Mouse (Mus musculus): Measurements from ENCODE around the gene Srsf5. TPM values are rescaled to one million over a fixed set of nuclear protein-coding genes. Genes with fewer than 3 reads are reported as not detected.

Gene Srsf5
- polyA plus RNA-seq, 1 experiment from 2014 or later: 274 TPM

DNA sequence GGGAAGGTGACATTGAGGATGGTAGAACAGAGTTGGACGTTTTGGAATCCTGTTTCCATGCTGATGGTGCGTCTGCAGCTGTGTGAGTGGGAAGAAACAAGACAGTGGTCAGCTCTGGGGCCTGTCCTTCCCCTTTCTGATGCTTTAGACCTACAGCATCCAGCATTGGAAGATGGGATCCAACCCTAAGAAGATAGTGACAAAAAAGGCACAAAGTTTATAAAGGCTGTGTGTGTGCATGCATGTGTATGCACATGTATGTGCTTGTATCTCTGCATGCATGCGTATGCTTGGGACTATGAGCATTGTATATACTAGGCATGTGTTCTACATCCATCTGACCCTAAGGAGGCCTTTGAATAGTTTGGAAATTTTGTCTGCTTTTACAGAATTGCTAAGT lies 10.7 kb downstream of the Srsf5 start:
- ATAC-seq (no peak), DNase-seq (ENCODE audit: low spot score) (no peak)
- no peaks in the 10 kb centered on the region for H3K27me3 ChIP-seq (replicated peaks; ENCODE audit: control insufficient read depth, insufficient read depth, low read length)
- H3K9ac ChIP-seq (ENCODE audit: low read length): no peak overlapping the region
- no peak overlapping the region for H3K27ac ChIP-seq (ENCODE audit: low read depth, low read length)
- H3K36me3 ChIP-seq (ENCODE audit: control insufficient read depth, insufficient read depth, low read length): peaks cover 67% of the 10 kb centered on the region
- H3K9me3 ChIP-seq (replicated peaks; ENCODE audit: control insufficient read depth, low read length): no peaks in the 10 kb centered on the region
- no peak overlapping the region for H3K4me2 ChIP-seq (ENCODE audit: low read length)
- 93% methylated on average over 3 of the region's 3 CpGs for WGBS
- no peaks in the 10 kb centered on the region for H3K4me1 ChIP-seq (ENCODE audit: control insufficient read depth, insufficient read depth, low read length)
- H3K4me3 ChIP-seq (ENCODE audit: low read depth, low read length): no peak overlapping the region

DNA sequence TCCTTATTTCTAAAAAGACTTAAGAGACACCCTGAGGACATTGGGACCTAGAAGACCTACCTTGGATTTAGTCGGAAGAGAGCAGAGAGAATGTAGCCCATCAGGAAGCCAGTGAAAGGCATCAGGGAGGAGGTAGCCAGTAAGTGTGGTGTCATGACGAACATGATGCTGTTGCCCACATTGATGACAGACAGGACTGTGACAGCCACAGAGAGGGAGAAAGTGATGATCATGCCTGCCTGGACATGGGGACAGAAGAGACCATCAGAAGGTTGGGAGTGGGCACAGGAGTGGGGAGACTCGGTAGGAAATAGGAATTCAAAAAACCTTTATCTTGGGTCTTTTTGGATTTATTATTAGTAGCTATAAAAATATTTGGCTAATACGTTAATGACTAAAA lies 12.7 kb downstream of the Srsf5 start:
- Histone ChIP-seq H3K4me2 (ENCODE audit: low read length) (no peak overlapping the region), H3K27me3 (replicated peaks; ENCODE audit: control insufficient read depth, insufficient read depth, low read length) (no peaks in the 10 kb centered on the region), H3K36me3 (ENCODE audit: control insufficient read depth, insufficient read depth, low read length) (peaks cover 51% of the 10 kb centered on the region), H3K4me3 (ENCODE audit: low read depth, low read length) (no peak overlapping the region), H3K4me1 (ENCODE audit: control insufficient read depth, insufficient read depth, low read length) (no peaks in the 10 kb centered on the region), H3K27ac (ENCODE audit: low read depth, low read length) (no peak overlapping the region), H3K9ac (ENCODE audit: low read length) (no peak overlapping the region), H3K9me3 (replicated peaks; ENCODE audit: control insufficient read depth, low read length) (no peaks in the 10 kb centered on the region)
- 93% methylated on average over 4 of the region's 4 CpGs for WGBS
- no peak for DNase-seq (ENCODE audit: low spot score)
- no peak for ATAC-seq

DNA sequence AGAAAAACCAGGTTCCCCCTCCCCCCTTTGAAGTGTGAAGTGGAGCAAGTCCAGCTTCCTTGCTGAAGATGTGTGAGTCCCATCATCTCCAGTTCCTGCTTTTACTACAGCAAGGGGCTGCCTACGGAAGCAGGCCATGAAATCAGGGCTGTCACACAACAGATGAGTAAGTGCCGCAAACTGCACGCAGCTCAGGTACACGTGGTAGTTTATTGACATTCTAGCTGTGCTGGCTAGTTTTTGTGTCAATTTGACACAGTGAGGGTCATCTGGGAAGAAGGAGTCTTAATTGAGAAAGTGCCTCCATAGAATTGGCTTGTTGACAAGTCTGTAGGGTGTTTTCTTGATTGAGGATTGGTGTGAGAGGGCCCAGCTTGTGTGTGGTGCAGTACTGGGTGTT lies 17.3 kb downstream of the Srsf5 start:
- H3K36me3 ChIP-seq (ENCODE audit: control insufficient read depth, insufficient read depth, low read length): peaks cover 9% of the 10 kb centered on the region
- H3K27me3 ChIP-seq (replicated peaks; ENCODE audit: control insufficient read depth, insufficient read depth, low read length): no peaks in the 10 kb centered on the region
- H3K4me2 ChIP-seq (ENCODE audit: low read length): no peak overlapping the region
- H3K4me3 ChIP-seq (ENCODE audit: low read depth, low read length): no peak overlapping the region
- 85% methylated on average over 4 of the region's 4 CpGs for WGBS
- no peaks in the 10 kb centered on the region for H3K4me1 ChIP-seq (ENCODE audit: control insufficient read depth, insufficient read depth, low read length)
- no peaks in the 10 kb centered on the region for H3K9me3 ChIP-seq (replicated peaks; ENCODE audit: control insufficient read depth, low read length)
- H3K9ac ChIP-seq (ENCODE audit: low read length): no peak overlapping the region
- no peak for ATAC-seq
- no peak for DNase-seq (ENCODE audit: low spot score)
- H3K27ac ChIP-seq (ENCODE audit: low read depth, low read length): no peak overlapping the region

DNA sequence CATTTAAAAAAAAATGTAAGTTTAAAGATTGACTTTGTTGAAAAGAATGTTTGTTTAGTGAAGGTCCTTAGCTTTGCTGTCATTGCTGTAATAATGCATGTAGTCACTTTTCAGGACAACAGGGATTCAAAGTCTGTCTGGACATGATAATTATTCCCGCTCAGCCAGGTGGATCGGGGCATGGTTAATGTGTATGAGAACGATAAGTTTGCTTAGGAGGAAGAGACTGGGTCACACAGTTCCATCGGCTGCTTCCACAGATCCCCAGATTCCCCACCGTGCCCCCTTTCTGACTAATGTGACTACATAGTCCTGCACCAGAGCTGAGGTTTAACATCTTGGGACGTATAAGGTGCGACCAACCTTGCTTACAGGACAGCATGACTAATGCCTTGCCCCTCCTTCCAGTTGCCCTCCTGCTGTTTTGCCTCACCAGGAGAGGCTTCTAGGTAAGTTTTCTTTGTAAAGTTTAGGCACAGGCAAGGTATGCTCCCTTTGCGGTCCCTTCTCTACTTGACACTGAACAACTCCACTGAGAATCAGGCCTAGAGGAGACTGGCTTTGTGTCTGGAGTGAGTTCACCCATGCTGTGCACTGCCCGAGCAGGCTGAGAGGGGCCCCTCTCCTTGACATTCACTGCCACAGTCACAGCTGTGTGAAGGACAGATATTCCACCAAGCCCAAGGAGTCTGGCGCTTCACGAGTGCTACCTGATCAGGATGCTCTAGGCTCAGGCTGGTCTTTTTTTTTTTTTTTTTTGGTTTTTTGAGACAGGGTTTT lies 20.9 kb downstream of the Srsf5 start:
- H3K36me3 ChIP-seq (ENCODE audit: control insufficient read depth, insufficient read depth, low read length): no peaks in the 10 kb centered on the region
- H3K4me3 ChIP-seq (ENCODE audit: low read depth, low read length): no peak overlapping the region
- no peak overlapping the region for H3K4me2 ChIP-seq (ENCODE audit: low read length)
- WGBS: 79% methylated on average over 11 of the region's 11 CpGs
- no peak overlapping the region for H3K27ac ChIP-seq (ENCODE audit: low read depth, low read length)
- no peaks in the 10 kb centered on the region for H3K9me3 ChIP-seq (replicated peaks; ENCODE audit: control insufficient read depth, low read length)
- H3K9ac ChIP-seq (ENCODE audit: low read length): no peak overlapping the region
- no peaks in the 10 kb centered on the region for H3K4me1 ChIP-seq (ENCODE audit: control insufficient read depth, insufficient read depth, low read length)
- no peaks in the 10 kb centered on the region for H3K27me3 ChIP-seq (replicated peaks; ENCODE audit: control insufficient read depth, insufficient read depth, low read length)
- DNase-seq (ENCODE audit: low spot score) (no peak), ATAC-seq (no peak)

DNA sequence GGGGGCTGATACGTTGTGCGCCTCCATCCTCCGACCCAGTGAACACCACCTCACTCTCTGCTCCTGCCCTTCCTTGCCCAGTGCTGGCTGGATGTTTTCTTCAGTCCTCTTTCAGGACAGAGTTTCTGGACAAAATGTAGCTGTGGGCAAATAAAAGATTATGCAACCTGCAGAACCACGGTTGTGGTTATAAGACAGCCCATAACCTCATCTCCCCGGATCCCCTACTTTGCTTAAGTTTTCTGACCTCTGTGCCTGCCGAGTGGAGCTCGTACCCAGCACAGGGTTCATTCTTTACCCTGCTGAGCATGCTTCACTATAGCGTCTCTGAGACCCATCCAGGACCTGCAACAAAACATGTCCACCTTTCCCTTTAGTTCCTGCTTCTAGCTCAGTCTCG lies 22.6 kb downstream of the Srsf5 start:
- H3K36me3 ChIP-seq (ENCODE audit: control insufficient read depth, insufficient read depth, low read length): no peaks in the 10 kb centered on the region
- H3K9me3 ChIP-seq (replicated peaks; ENCODE audit: control insufficient read depth, low read length): no peaks in the 10 kb centered on the region
- H3K27ac ChIP-seq (ENCODE audit: low read depth, low read length): no peak overlapping the region
- no peak for ATAC-seq
- no peak overlapping the region for H3K9ac ChIP-seq (ENCODE audit: low read length)
- no peaks in the 10 kb centered on the region for H3K4me1 ChIP-seq (ENCODE audit: control insufficient read depth, insufficient read depth, low read length)
- no peak overlapping the region for H3K4me2 ChIP-seq (ENCODE audit: low read length)
- H3K4me3 ChIP-seq (ENCODE audit: low read depth, low read length): no peak overlapping the region
- H3K27me3 ChIP-seq (replicated peaks; ENCODE audit: control insufficient read depth, insufficient read depth, low read length): no peaks in the 10 kb centered on the region
- WGBS: 93% methylated on average over 9 of the region's 9 CpGs
- no peak for DNase-seq (ENCODE audit: low spot score)

DNA sequence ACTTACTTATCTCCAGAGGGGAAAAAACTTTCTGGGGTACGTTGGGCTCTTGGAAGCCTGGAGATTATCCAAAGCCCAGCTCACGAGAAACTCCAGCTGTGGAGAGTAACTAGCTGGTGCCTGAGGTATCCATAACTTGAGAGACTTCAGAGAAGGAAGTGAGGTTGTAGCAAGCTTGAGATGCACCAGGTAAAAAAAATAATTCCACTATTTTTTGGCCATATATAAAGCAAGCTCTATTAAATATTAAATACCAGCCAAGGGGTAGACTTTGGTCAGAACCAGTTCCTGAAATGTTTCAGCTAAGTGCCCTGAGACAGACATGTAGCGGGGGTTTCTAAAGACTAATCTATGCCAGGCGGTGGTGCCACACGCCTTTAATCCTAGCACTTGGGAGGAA lies 23.3 kb downstream of the Srsf5 start, which contains the start of gene Slc10a1:
Gene Slc10a1, minus strand, starts transcription at position 101 of the 400 bp plus-strand sequence.
- ATAC-seq: no peak
- WGBS: 90% methylated on average over 5 of the region's 5 CpGs
- H3K4me2 ChIP-seq (ENCODE audit: low read length): no peak within 1 kb of the TSS
- H3K27me3 ChIP-seq (replicated peaks; ENCODE audit: control insufficient read depth, insufficient read depth, low read length): no peaks in the 10 kb centered on the region
- no peaks in the 10 kb centered on the region for H3K9me3 ChIP-seq (replicated peaks; ENCODE audit: control insufficient read depth, low read length)
- no peak for DNase-seq (ENCODE audit: low spot score)
- no peak within 1 kb of the TSS for H3K9ac ChIP-seq (ENCODE audit: low read length)
- H3K36me3 ChIP-seq (ENCODE audit: control insufficient read depth, insufficient read depth, low read length): no peaks in the 10 kb centered on the region
- no peak within 1 kb of the TSS for H3K27ac ChIP-seq (ENCODE audit: low read depth, low read length)
- no peaks in the 10 kb centered on the region for H3K4me1 ChIP-seq (ENCODE audit: control insufficient read depth, insufficient read depth, low read length)
- no peak within 1 kb of the TSS for H3K4me3 ChIP-seq (ENCODE audit: low read depth, low read length)

DNA sequence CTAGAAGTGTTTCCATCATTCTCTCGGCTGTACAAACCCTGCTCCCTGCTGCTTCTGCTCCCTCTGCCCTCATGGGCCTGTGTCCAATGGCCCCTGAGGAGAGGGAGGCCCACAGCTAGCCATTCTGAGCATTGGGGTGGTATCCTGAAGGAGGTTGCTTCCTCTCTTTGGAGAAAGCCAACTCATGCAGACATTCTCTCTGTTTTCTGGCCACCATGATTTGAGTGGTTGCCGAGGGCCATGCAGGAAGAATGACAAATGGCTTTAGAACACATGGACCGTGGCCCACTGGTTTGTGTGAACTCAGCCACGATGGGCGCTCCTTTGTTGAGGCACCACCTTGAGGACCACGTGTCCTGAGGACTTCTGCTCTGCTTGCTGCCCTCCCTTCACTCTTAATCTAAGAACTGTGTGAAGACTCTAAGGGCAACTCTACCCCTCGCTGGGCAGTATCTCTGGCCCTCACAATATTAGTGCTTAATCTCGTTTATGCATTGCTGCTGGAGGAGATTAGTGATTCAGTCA lies 24.9 kb downstream of the Srsf5 start:
- Histone ChIP-seq H3K36me3 (ENCODE audit: control insufficient read depth, insufficient read depth, low read length) (no peaks in the 10 kb centered on the region), H3K4me1 (ENCODE audit: control insufficient read depth, insufficient read depth, low read length) (no peaks in the 10 kb centered on the region), H3K27ac (ENCODE audit: low read depth, low read length) (no peak overlapping the region), H3K4me2 (ENCODE audit: low read length) (no peak overlapping the region), H3K9ac (ENCODE audit: low read length) (no peak overlapping the region), H3K9me3 (replicated peaks; ENCODE audit: control insufficient read depth, low read length) (no peaks in the 10 kb centered on the region), H3K4me3 (ENCODE audit: low read depth, low read length) (no peak overlapping the region), H3K27me3 (replicated peaks; ENCODE audit: control insufficient read depth, insufficient read depth, low read length) (no peaks in the 10 kb centered on the region)
- DNase-seq (ENCODE audit: low spot score) (no peak), ATAC-seq (no peak)
- 68% methylated on average over 8 of the region's 8 CpGs for WGBS

DNA sequence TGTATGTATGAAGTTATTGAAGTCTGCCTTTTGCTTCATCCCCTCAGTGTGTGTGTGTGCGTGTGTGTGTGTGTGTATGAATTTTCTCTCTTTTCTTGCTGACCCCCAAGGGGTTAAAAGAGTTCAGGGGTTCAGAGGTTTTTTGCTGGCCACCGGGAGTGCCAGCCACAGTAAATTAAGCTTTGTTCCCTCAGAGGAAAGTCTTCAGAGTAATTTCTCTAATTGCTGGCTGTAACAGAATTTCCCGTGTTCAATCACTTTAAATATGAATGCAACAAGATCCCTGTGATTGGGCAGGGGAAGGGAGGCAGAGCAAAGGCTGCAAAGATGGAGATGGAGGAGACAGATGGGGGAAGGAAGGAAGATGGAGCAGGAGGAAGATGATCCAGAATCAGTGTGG lies 26.5 kb downstream of the Srsf5 start:
- no peak for ATAC-seq
- WGBS: 18% methylated on average over 3 of the region's 3 CpGs

DNA sequence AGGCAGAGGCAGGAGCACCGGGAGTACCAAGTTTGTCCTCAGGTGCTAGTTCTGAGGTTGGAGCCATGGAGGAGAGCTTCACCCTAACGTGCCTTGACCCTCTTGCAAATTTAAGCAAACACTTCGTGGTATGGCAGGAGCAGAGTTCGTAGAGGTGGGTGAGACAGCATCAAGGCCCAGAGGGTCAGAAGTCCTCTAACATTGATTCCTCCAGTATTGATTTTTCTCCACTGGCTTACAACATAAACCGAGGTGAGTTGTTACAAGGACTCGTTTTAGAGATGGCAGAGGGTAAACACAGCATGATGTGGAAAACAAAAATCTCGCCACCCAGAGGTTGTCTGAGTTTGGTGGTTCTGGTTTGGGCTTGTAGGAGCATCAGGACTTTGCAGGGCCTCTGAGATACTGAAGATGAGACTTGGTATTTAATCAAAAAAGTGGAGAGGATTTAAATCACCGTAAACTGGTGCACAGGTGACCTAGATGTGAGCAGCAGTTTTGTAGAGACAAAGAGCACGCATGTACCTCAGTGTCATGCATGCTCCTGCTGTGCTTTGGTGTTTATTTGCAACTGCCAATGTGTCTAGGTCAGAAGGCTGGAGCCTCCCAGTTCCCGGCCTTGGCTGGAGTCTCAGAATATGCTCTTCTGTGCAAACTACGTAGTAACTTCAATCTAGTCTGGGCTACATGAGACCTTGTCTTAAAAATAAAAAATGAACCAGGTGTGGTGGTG lies 30.8 kb downstream of the Srsf5 start:
- WGBS: 87% methylated on average over 11 of the region's 11 CpGs
- Histone ChIP-seq H3K36me3 (ENCODE audit: control insufficient read depth, insufficient read depth, low read length) (no peaks in the 10 kb centered on the region), H3K4me1 (ENCODE audit: control insufficient read depth, insufficient read depth, low read length) (no peaks in the 10 kb centered on the region), H3K9me3 (replicated peaks; ENCODE audit: control insufficient read depth, low read length) (no peaks in the 10 kb centered on the region), H3K4me2 (ENCODE audit: low read length) (no peak overlapping the region), H3K27me3 (replicated peaks; ENCODE audit: control insufficient read depth, insufficient read depth, low read length) (no peaks in the 10 kb centered on the region), H3K9ac (ENCODE audit: low read length) (no peak overlapping the region), H3K27ac (ENCODE audit: low read depth, low read length) (no peak overlapping the region), H3K4me3 (ENCODE audit: low read depth, low read length) (no peak overlapping the region)
- no peak for DNase-seq (ENCODE audit: low spot score)
- no peak for ATAC-seq

More for the DNA sequence above, 26.5 kb downstream of the Srsf5 start:
- peak; percentile 13 for DNase-seq (ENCODE audit: low spot score)
- Histone ChIP-seq H3K27ac (ENCODE audit: low read depth, low read length) (no peak overlapping the region), H3K4me1 (ENCODE audit: control insufficient read depth, insufficient read depth, low read length) (no peaks in the 10 kb centered on the region), H3K9ac (ENCODE audit: low read length) (no peak overlapping the region), H3K9me3 (replicated peaks; ENCODE audit: control insufficient read depth, low read length) (no peaks in the 10 kb centered on the region), H3K4me3 (ENCODE audit: low read depth, low read length) (no peak overlapping the region), H3K4me2 (ENCODE audit: low read length) (no peak overlapping the region), H3K36me3 (ENCODE audit: control insufficient read depth, insufficient read depth, low read length) (no peaks in the 10 kb centered on the region), H3K27me3 (replicated peaks; ENCODE audit: control insufficient read depth, insufficient read depth, low read length) (no peaks in the 10 kb centered on the region)
